Mouse (Mus musculus) hindbrain, embryonic 10.5 days (tissue): Measurements from ENCODE around the gene Atp2b2. TPM values are rescaled to one million over a fixed set of nuclear protein-coding genes. Genes with fewer than 3 reads are reported as not detected.
A peak's percentile ranks its signal among the peaks of the same experiment; 100 is the strongest.
"Not testable (repeated sequence)": the region's sequence is repeated elsewhere in the genome, so short reads cannot be mapped to it uniquely, and the experiment has no call there.

Source experiments
- DNase-seq: peaks from one replicate; pipeline ENCODE4 v3.0.0-alpha.2; 2017; ENCODE audit warnings: low spot score
- H3K27ac ChIP-seq: fragments of 300-500 bp; sonication (generic); 2 replicates; pipeline ENCODE4 v1.5.1; 2016; ENCODE audit warnings: mild to moderate bottlenecking, moderate library complexity
- H3K27me3 ChIP-seq: fragments of 300-500 bp; sonication (generic); 2 replicates; pipeline ENCODE4 v1.6.1; 2016; ENCODE audit warnings: mild to moderate bottlenecking; ENCODE audit not compliant: poor library complexity, insufficient read depth, severe bottlenecking
- H3K36me3 ChIP-seq: fragments of 300-500 bp; sonication (generic); 2 replicates; pipeline ENCODE4 v1.6.1; 2016; ENCODE audit warnings: mild to moderate bottlenecking, moderate library complexity
- H3K4me1 ChIP-seq: fragments of 300-500 bp; sonication (generic); replicated peaks from 2 replicates; pipeline ENCODE4 v1.6.1; 2016; ENCODE audit warnings: mild to moderate bottlenecking
- H3K4me3 ChIP-seq: fragments of 300-500 bp; sonication (generic); 2 replicates; pipeline ENCODE4 v1.5.1; 2016; ENCODE audit warnings: mild to moderate bottlenecking, moderate library complexity
- H3K9me3 ChIP-seq: fragments of 300-500 bp; sonication (generic); 2 replicates; pipeline ENCODE4 v1.6.1; 2016; ENCODE audit warnings: mild to moderate bottlenecking, moderate library complexity
- WGBS: fragments of 180-500 bp; shearing (Covaris S2); methylation state at CpG from one replicate; pipeline ENCODE4 v1.1.7; 2016; 5-methylcytosine and 5-hydroxymethylcytosine counted together
- polyA plus RNA-seq: library from polyadenylated mRNA; unstranded; fragments of >200 nt; fragmentation: Nextera tagmentation; extraction: Ambion mirVana; gene quantifications from 2 replicates; pipeline ENCODE4 v1.2.1, GENCODE M21; 2016

Gene Atp2b2
- polyA plus RNA-seq, 1 experiment from 2014 or later, result 5.8 TPM

DNA sequence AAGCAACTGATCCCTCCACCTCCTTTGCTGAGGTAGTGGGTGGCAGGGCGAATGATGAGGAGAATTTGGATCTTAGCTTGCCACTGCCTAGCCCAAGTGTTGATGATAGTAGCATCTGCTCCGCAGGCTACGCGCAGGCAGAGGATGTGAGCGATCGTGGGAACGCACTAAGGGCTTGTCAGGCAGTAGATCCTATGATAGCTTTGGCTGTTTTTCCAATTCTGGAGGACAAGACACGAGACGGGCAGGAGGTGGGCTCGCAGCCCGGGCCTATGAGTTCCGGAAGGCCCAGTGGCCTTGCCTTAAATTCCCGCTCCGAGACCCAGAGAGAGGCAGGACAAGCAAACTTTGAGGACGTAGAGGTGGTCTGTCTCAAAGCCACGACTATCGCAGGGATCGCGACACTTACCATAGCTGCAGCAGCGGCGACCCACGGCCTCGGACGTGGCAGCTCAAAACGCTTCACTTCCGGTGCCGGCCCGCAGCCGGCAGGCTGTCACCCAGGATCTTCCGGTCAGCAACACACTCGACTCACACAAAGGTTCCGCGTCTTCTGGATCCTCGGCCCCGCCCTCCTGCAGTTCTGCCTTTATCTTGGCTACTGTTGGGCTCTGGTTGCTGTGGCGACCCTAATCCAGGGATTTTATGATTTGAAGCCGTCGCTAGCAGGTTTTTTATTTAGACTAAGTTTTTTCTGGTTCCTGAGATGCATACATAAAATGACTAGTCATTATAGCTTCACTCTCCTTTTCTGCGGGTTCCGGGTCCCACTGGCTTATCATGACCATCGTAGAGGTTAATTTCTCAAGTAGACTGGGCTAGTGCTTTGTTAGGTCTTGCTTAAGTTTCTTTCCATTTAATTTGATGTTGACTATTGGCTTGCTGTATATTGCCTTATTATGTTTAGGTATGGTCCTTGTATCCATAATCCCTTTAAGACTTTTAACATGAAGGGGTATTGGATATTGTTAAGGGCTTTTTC lies 301.9 kb downstream of the Atp2b2 start, which contains the start of gene Sec13:
Gene Sec13 (minus strand): TSS at position 508 of the 982 bp plus-strand sequence.
- H3K27ac ChIP-seq, result peak within 1 kb of the TSS; percentile 89
- WGBS, result 7% methylated on average over 41 of the region's 41 CpGs
- H3K27me3 ChIP-seq, result no peaks in the 10 kb centered on the region
- H3K4me1 ChIP-seq, result peaks cover 16% of the 10 kb centered on the region
- DNase-seq, result peak; percentile 89
- peak within 1 kb of the TSS; percentile 87 for H3K4me3 ChIP-seq
- no peaks in the 10 kb centered on the region for H3K9me3 ChIP-seq
- H3K36me3 ChIP-seq, result peaks cover 33% of the 10 kb centered on the region

- Histone ChIP-seq H3K27ac (no peak overlapping the region), H3K36me3 (peaks cover 63% of the 10 kb centered on the region), H3K27me3 (no peaks in the 10 kb centered on the region), H3K4me1 (peaks cover 16% of the 10 kb centered on the region), H3K4me3 (no peak overlapping the region), H3K9me3 (no peaks in the 10 kb centered on the region)
- WGBS, result 95% methylated on average over 9 of the region's 9 CpGs
- no peak for DNase-seq
These were observed 304.9 kb downstream of the Atp2b2 start for GRCm38 (mm10) chr6:113737318-113738046.

- no peaks in the 10 kb centered on the region for H3K9me3 ChIP-seq
- no peaks in the 10 kb centered on the region for H3K4me1 ChIP-seq
- H3K36me3 ChIP-seq, result peaks cover 100% of the 10 kb centered on the region
- no peak overlapping the region for H3K4me3 ChIP-seq
- no peaks in the 10 kb centered on the region for H3K27me3 ChIP-seq
- 97% methylated on average over 3 of the region's 3 CpGs for whole genome bisulfite sequencing
- no peak for DNase-seq
- H3K27ac ChIP-seq, result no peak overlapping the region
These were observed 311.1 kb downstream of the Atp2b2 start for GRCm38 (mm10) chr6:113731296-113731695.

- H3K36me3 ChIP-seq, result peaks cover 91% of the 10 kb centered on the region
- 91% methylated on average over 7 of the region's 7 CpGs for WGBS
These were observed 314.2 kb downstream of the Atp2b2 start for GRCm38 (mm10) chr6:113728181-113728580.

DNA sequence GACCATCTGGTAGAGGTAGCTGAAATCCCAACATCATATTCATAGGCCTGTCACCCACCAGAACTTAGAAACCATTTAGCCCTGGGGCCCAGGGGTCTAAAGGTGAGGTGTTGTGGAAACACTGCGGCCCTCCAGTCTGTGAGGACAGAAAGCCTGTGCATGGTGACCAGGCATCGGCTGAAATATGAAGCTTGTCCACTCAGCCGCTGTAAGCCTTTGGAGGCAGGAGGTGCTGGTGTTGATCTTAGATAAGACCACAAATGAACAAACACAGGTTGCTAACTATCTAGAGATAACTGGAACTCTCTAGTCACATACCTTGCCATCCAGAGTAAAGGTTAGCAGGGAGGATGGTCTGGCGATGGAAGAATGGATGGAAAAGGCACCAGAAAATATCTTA lies 321.4 kb downstream of the Atp2b2 start:
- no peaks in the 10 kb centered on the region for H3K27me3 ChIP-seq
- H3K9me3 ChIP-seq, result no peaks in the 10 kb centered on the region
- H3K36me3 ChIP-seq, result peaks cover 82% of the 10 kb centered on the region
- H3K4me1 ChIP-seq, result no peaks in the 10 kb centered on the region
- no peak overlapping the region for H3K27ac ChIP-seq
- WGBS, result 91% methylated on average over 4 of the region's 4 CpGs
- no peak for DNase-seq
- H3K4me3 ChIP-seq, result no peak overlapping the region

More at GRCm38 (mm10) chr6:113728181-113728580, 314.2 kb downstream of the Atp2b2 start:
- H3K4me3 ChIP-seq, result no peak overlapping the region
- H3K9me3 ChIP-seq, result no peaks in the 10 kb centered on the region
- H3K27ac ChIP-seq, result no peak overlapping the region
- no peaks in the 10 kb centered on the region for H3K4me1 ChIP-seq
- DNase-seq, result no peak
- H3K27me3 ChIP-seq, result no peaks in the 10 kb centered on the region

GRCm38 (mm10) chr6:113719878-113720277 lies 322.5 kb downstream of the Atp2b2 start, which contains the start of gene Ghrl:
TSS of gene Ghrl (minus strand) at chr6:113719880.
- H3K4me1 ChIP-seq, result no peaks in the 10 kb centered on the region
- DNase-seq, result no peak
- 90% methylated on average over 3 of the region's 3 CpGs for WGBS
- H3K4me3 ChIP-seq, result no peak within 1 kb of the TSS
- H3K36me3 ChIP-seq, result peaks cover 82% of the 10 kb centered on the region
- no peaks in the 10 kb centered on the region for H3K27me3 ChIP-seq
- no peaks in the 10 kb centered on the region for H3K9me3 ChIP-seq
- no peak within 1 kb of the TSS for H3K27ac ChIP-seq

GRCm38 (mm10) chr6:113717541-113717940 lies 324.9 kb downstream of the Atp2b2 start:
- Histone ChIP-seq H3K36me3 (peaks cover 96% of the 10 kb centered on the region), H3K4me3 (no peak overlapping the region), H3K9me3 (no peaks in the 10 kb centered on the region), H3K27ac (no peak overlapping the region), H3K27me3 (no peaks in the 10 kb centered on the region), H3K4me1 (no peaks in the 10 kb centered on the region)
- no peak for DNase-seq
- 91% methylated on average over 3 of the region's 3 CpGs for WGBS

DNA sequence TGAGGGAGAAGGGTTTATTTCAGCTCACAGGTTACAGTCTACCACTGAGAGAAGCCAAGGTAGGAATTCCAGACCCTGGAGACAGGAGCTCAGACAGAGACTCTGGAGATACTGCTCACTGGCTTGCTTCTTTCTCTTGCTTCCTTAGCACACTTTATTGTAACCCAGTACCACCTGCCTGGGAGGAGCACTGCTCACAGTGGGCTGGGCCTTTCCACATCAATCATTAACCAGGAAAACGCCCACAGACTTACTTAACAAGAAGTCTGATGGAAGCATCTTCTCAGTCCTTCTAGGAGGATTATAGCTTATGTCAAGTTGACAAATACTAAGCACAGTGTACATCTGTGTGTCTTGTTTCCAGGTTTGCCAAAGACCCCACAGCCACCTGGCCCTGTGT lies 327.6 kb downstream of the Atp2b2 start:
- Histone ChIP-seq H3K4me1 (no peaks in the 10 kb centered on the region), H3K36me3 (peaks cover 99% of the 10 kb centered on the region), H3K27ac (no peak overlapping the region), H3K4me3 (no peak overlapping the region), H3K27me3 (no peaks in the 10 kb centered on the region), H3K9me3 (no peaks in the 10 kb centered on the region)
- DNase-seq, result no peak
- WGBS, result 84% methylated on average over 1 of the region's 1 CpGs

GRCm38 (mm10) chr6:113714276-113714675 lies 328.1 kb downstream of the Atp2b2 start:
- no peak for DNase-seq
- Histone ChIP-seq H3K27ac (no peak overlapping the region), H3K27me3 (no peaks in the 10 kb centered on the region), H3K4me3 (no peak overlapping the region), H3K9me3 (no peaks in the 10 kb centered on the region), H3K36me3 (peaks cover 99% of the 10 kb centered on the region), H3K4me1 (no peaks in the 10 kb centered on the region)
- 93% methylated on average over 2 of the region's 2 CpGs for WGBS

GRCm38 (mm10) chr6:113713389-113713788 lies 329.0 kb downstream of the Atp2b2 start:
- WGBS, result 96% methylated on average over 5 of the region's 5 CpGs
- H3K27me3 ChIP-seq, H3K4me1 ChIP-seq, H3K27ac ChIP-seq, H3K9me3 ChIP-seq, H3K4me3 ChIP-seq, DNase-seq: not testable (repeated sequence)
- H3K36me3 ChIP-seq, result peaks cover 99% of the 10 kb centered on the region

GRCm38 (mm10) chr6:113712718-113713117 lies 329.7 kb downstream of the Atp2b2 start:
- no peaks in the 10 kb centered on the region for H3K4me1 ChIP-seq
- WGBS, result 93% methylated on average over 3 of the region's 3 CpGs
- no peaks in the 10 kb centered on the region for H3K27me3 ChIP-seq
- H3K9me3 ChIP-seq, result no peaks in the 10 kb centered on the region
- DNase-seq, result no peak
- peaks cover 99% of the 10 kb centered on the region for H3K36me3 ChIP-seq
- H3K27ac ChIP-seq, result no peak overlapping the region
- no peak overlapping the region for H3K4me3 ChIP-seq

DNA sequence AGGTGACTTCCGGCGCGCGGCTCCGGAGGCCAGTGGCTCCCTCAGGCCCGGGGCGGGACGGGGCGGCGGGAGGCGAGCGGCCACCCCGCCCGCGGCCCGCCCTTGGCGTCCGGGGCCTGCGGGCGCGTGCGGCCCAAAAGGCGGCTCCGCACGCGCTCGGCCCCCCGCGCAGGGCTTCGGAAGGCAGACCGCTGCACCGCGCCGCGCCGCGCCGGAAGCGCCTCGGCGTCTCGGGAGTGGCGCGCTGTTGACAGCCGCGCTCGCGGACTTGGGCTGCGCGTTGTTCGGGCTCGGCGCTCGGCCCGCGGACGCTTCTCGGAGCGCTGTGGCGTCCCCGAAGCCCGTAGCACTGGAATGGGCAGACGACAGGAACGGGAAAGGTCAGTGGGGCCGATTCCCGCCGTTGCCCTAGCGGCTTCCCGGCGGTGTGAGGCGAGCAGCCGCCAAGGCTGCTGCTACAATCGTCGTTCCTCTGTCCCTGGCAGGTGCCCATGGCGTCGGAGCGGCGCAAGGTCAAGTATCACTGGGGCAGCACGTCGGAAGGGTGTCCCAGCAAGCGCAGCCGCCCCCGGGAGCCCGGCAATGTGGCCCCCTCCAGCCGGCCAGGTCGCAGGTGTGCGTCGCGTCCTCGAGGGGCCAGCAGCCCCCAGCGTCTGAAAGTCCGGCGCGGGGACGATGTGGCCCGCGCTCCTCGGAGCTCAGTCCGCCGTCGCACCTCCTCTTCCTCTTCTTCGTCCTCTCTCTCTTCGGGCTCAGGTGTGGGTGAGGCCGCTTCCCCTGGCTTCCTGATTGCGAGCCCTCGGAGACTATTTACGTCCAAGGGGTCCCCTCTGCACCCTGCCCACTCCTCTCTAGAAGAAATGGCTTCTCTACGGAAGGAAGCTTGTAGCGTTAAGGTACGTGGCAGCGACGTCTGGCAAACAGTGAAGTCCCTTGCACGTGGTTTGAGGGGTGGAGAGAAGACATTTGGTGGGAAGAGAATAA lies 344.9 kb downstream of the Atp2b2 start:
- Histone ChIP-seq H3K27ac (peak overlapping the region; percentile 92), H3K27me3 (no peaks in the 10 kb centered on the region), H3K4me1 (peaks cover 32% of the 10 kb centered on the region), H3K4me3 (peak overlapping the region; percentile 95), H3K36me3 (peaks cover 31% of the 10 kb centered on the region), H3K9me3 (no peaks in the 10 kb centered on the region)
- peak; percentile 26 for DNase-seq
- under 1% methylated on average over 113 of the region's 113 CpGs for WGBS
